Mouse (Mus musculus): ENCODE measurements at regions not wholly inside any gene's neighbourhood (a gene's known extent, or its start where the extent isn't known, plus 50 kb on each side); places are given as distances from the start of the nearest gene placed in this dataset.

GRCm38 (mm10) chr13:51345839-51346550, 62.4 kb upstream of the S1pr3 start:
- peak in 1 of 2 experiments; percentile 8 for DNase-seq

GRCm38 (mm10) chr13:51348707-51349106, 59.7 kb upstream of the S1pr3 start:
- DNase-seq = no peak

- DNase-seq = no peak
Measured at GRCm38 (mm10) chr13:51349818-51350551, 58.5 kb upstream of the S1pr3 start.

GRCm38 (mm10) chr13:51352874-51353273, 55.6 kb upstream of the S1pr3 start:
- DNase-seq = no peak

- DNase-seq = no peak
Measured at GRCm38 (mm10) chr13:51355507-51355906, 52.9 kb upstream of the S1pr3 start.

All from lung, adult 18-20 months (tissue).